Mouse (Mus musculus): Measurements from ENCODE around the gene Olfr1302. TPM values are rescaled to one million over a fixed set of nuclear protein-coding genes. Genes with fewer than 3 reads are reported as not detected.

The Olfr1302 gene
- polyA plus RNA-seq (2015; fragmentation: Nextera tagmentation; extraction: Ambion mirVana): not detected in 2 replicates

DNA sequence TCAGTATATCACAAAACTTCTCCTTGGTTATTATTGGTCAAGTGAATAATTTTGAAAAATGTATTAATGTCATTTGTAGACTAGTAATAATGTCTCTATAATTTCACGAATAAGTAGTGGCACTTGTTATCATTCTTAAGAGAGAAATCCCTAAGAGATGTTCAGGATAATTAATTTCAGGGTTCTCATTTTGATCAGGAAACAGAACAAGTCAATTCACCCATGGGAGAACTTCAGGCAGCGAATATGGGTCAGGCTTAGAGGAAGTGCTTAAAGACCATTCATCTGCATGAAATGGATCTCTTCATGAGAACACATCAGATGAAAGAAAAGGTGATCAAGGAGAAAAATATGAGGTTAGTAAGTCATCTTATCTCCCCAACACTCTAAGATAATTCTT lies at the start of gene Olfr1302:
TSS of gene Olfr1302 (plus strand) at position 301 of the 400 bp plus-strand sequence.
- no peak within 1 kb of the TSS for H3K4me3 ChIP-seq (ENCODE audit: low read length)
- 75% methylated on average over 2 of the region's 2 CpGs for WGBS

DNA sequence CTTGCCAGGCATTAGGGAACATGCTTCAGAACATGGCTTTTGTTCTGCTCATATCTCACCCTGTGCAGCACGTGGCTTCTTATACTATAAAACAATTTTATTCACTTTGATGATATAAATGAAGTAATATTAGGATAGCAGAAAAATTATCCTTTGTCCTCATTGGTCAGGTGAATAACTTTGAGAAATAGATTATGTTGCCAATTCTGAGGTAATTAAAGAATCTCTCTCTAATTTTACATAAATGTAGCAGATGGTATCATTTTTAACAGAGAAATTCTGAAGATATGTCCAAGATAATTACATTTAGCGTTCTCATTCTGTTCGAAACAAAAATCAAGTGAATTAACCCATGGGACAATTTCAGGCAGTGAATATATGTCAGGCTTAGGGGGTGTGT lies 26.5 kb upstream of the Olfr1302 start, which contains the start of gene Olfr1301:
TSS of gene Olfr1301 (plus strand) at position 301 of the 400 bp plus-strand sequence.
- H3K4me1 ChIP-seq (ENCODE audit: control insufficient read depth, insufficient read depth, low read depth, low read length): no peaks in the 10 kb centered on the region
- no peak for ATAC-seq
- 87% methylated on average over 3 of the region's 3 CpGs for WGBS
- H3K9ac ChIP-seq (ENCODE audit: low read depth, low read length): no peak within 1 kb of the TSS
- H3K27me3 ChIP-seq (replicated peaks; ENCODE audit: control insufficient read depth, insufficient read depth, low read length): no peaks in the 10 kb centered on the region
- no peak within 1 kb of the TSS for H3K4me3 ChIP-seq (ENCODE audit: low read length)
- H3K27ac ChIP-seq (ENCODE audit: low read depth, low read length): no peak within 1 kb of the TSS
- H3K9me3 ChIP-seq (ENCODE audit: control insufficient read depth, low read length): no peaks in the 10 kb centered on the region
- no peaks in the 10 kb centered on the region for H3K36me3 ChIP-seq (ENCODE audit: control insufficient read depth, insufficient read depth, low read length)
- no peak within 1 kb of the TSS for H3K4me2 ChIP-seq (ENCODE audit: low read length)

More for the DNA sequence above, at the start of gene Olfr1302:
- Histone ChIP-seq H3K27ac (ENCODE audit: low read depth, low read length) (no peak within 1 kb of the TSS), H3K9me3 (ENCODE audit: control insufficient read depth, low read length) (no peaks in the 10 kb centered on the region), H3K9ac (ENCODE audit: low read depth, low read length) (no peak within 1 kb of the TSS), H3K27me3 (replicated peaks; ENCODE audit: control insufficient read depth, insufficient read depth, low read length) (no peaks in the 10 kb centered on the region), H3K4me1 (ENCODE audit: control insufficient read depth, insufficient read depth, low read depth, low read length) (no peaks in the 10 kb centered on the region), H3K36me3 (ENCODE audit: control insufficient read depth, insufficient read depth, low read length) (no peaks in the 10 kb centered on the region), H3K4me2 (ENCODE audit: low read length) (no peak within 1 kb of the TSS)
- ATAC-seq: no peak

DNA sequence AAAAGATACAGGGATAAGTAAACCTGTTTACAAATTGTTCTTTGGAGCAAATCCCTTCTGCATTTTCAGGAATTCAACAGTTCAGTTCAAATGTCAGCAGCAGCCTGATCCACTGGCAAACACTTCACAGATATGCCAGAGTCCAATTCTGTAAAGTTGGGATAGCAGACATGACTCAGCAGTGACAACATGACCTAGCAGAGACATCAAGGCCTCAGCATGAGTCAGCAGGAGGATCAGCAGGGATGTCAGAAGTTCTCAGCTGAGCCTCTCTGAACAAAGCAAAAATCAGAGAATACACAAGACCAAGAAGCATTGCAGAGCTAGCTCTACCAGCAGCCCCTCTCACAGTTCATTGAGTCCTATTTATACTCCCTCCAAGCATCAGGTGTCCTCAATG lies 35.7 kb downstream of the Olfr1302 start:
- no peak overlapping the region for H3K4me2 ChIP-seq (ENCODE audit: low read length)
- no peaks in the 10 kb centered on the region for H3K4me1 ChIP-seq (ENCODE audit: control insufficient read depth, insufficient read depth, low read depth, low read length)
- H3K27ac ChIP-seq (ENCODE audit: low read depth, low read length): no peak overlapping the region
- H3K4me3 ChIP-seq (ENCODE audit: low read length): no peak overlapping the region
- ATAC-seq: no peak
- no peaks in the 10 kb centered on the region for H3K36me3 ChIP-seq (ENCODE audit: control insufficient read depth, insufficient read depth, low read length)
- H3K9me3 ChIP-seq (ENCODE audit: control insufficient read depth, low read length): no peaks in the 10 kb centered on the region
- no peak overlapping the region for H3K9ac ChIP-seq (ENCODE audit: low read depth, low read length)
- no peaks in the 10 kb centered on the region for H3K27me3 ChIP-seq (replicated peaks; ENCODE audit: control insufficient read depth, insufficient read depth, low read length)

DNA sequence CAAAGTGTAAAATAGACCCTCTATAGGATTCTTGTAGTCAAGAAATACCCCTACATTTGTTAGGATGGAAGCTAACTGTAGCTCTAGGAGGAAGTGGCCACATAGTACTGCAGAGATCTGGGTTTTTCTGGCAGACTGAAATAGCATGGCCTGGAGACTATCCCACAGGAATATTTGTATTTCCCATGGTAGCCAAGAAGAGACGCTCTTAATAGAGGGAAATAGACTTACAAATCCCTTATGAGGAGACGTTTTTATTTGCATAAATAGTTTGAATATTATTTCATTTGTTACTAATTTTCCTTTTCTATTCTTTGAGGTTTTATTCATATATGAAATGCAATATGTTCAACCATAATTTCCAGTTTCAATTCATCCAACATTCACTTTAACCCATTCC lies 43.0 kb downstream of the Olfr1302 start, which contains the start of gene Olfr1303:
TSS of gene Olfr1303 (minus strand) at position 101 of the 400 bp plus-strand sequence.
- 88% methylated on average over 2 of the region's 2 CpGs for WGBS
- Histone ChIP-seq H3K9me3 (ENCODE audit: control insufficient read depth, low read length) (no peaks in the 10 kb centered on the region), H3K9ac (ENCODE audit: low read depth, low read length) (no peak within 1 kb of the TSS), H3K27me3 (replicated peaks; ENCODE audit: control insufficient read depth, insufficient read depth, low read length) (no peaks in the 10 kb centered on the region), H3K4me1 (ENCODE audit: control insufficient read depth, insufficient read depth, low read depth, low read length) (no peaks in the 10 kb centered on the region), H3K4me2 (ENCODE audit: low read length) (no peak within 1 kb of the TSS), H3K4me3 (ENCODE audit: low read length) (no peak within 1 kb of the TSS), H3K36me3 (ENCODE audit: control insufficient read depth, insufficient read depth, low read length) (no peaks in the 10 kb centered on the region), H3K27ac (ENCODE audit: low read depth, low read length) (no peak within 1 kb of the TSS)
- ATAC-seq: no peak

Other genes with a start within 250 kb of the Olfr1302 start
- gene Olfr1294, start 237.1 kb upstream of the Olfr1302 start, polyA plus RNA-seq (2015; fragmentation: Nextera tagmentation; extraction: Ambion mirVana): not detected in 2 replicates
- not detected in 2 replicates for gene Olfr1295, start 207.7 kb upstream of the Olfr1302 start, polyA plus RNA-seq (2015; fragmentation: Nextera tagmentation; extraction: Ambion mirVana)
- gene Olfr1297, start 150.9 kb upstream of the Olfr1302 start, polyA plus RNA-seq (2015; fragmentation: Nextera tagmentation; extraction: Ambion mirVana): not detected in 2 replicates
- gene Olfr1298, start 128.2 kb upstream of the Olfr1302 start, polyA plus RNA-seq (2015; fragmentation: Nextera tagmentation; extraction: Ambion mirVana): not detected in 2 replicates
- not detected in 2 replicates for gene Olfr1299, start 116.0 kb upstream of the Olfr1302 start, polyA plus RNA-seq (2015; fragmentation: Nextera tagmentation; extraction: Ambion mirVana)
- not detected in 2 replicates for gene Olfr1301, start 26.4 kb upstream of the Olfr1302 start, polyA plus RNA-seq (2015; fragmentation: Nextera tagmentation; extraction: Ambion mirVana)
- gene Olfr1303, start 42.9 kb downstream of the Olfr1302 start, polyA plus RNA-seq (2015; fragmentation: Nextera tagmentation; extraction: Ambion mirVana): not detected in 2 replicates
- not detected in 2 replicates for gene Olfr1305, start 99.7 kb downstream of the Olfr1302 start, polyA plus RNA-seq (2015; fragmentation: Nextera tagmentation; extraction: Ambion mirVana)
- gene Olfr1306, start 138.8 kb downstream of the Olfr1302 start, polyA plus RNA-seq (2015; fragmentation: Nextera tagmentation; extraction: Ambion mirVana): not detected in 2 replicates
- gene Olfr1307, start 172.0 kb downstream of the Olfr1302 start, polyA plus RNA-seq (2015; fragmentation: Nextera tagmentation; extraction: Ambion mirVana): 0.01 TPM in 1 of 2 replicates, not detected in the other
- not detected in 2 replicates for gene Olfr1308, start 187.5 kb downstream of the Olfr1302 start, polyA plus RNA-seq (2015; fragmentation: Nextera tagmentation; extraction: Ambion mirVana)
- gene Olfr1309, start 212.9 kb downstream of the Olfr1302 start, polyA plus RNA-seq (2015; fragmentation: Nextera tagmentation; extraction: Ambion mirVana): not detected in 2 replicates
- gene Olfr1310, start 235.3 kb downstream of the Olfr1302 start, polyA plus RNA-seq (2015; fragmentation: Nextera tagmentation; extraction: Ambion mirVana): not detected in 2 replicates
- not detected in 2 replicates for gene Olfr1311, start 247.0 kb downstream of the Olfr1302 start, polyA plus RNA-seq (2015; fragmentation: Nextera tagmentation; extraction: Ambion mirVana)